Mouse (Mus musculus): ENCODE results near the gene Lgr4. TPM values are rescaled to one million over a fixed set of nuclear protein-coding genes. Genes with fewer than 3 reads are reported as not detected.

Lgr4 gene
- polyA plus RNA-seq, 1 experiment from 2014 or later: 21.1 TPM

DNA sequence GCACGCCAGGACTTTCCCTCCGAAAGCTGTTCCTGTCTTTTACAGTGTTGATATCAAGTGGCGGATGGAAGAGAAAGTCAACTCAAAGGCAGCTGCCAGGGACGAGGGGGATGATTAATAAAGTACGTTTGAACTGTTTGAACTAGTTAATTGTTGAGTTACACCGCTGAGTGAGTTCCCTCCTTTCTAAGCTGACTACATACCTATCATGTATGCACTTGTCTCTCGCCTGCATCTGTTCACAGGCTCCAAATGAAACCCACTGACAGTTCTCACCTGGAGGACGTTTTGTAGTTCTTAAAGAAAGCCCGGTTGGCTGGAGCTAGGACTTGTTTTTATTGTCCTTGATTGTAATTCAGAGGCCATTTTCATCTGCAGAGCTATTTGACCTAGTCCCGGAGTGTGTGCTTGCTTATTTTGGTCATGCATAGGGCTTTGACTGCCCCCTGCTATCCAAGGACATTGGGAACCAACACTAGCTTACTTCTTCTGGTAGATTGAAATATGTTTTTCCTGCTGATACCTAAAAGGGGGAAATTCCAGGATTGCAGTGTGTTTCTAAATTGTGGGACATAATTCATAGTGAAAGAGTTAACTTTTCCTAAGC, 52.6 kb downstream of the Lgr4 start:
- Histone ChIP-seq H3K9me3 (no peaks in the 10 kb centered on the region), H3K9ac (no peak overlapping the region), H3K27me3 (no peaks in the 10 kb centered on the region), H3K36me3 (peaks cover 8% of the 10 kb centered on the region), H3K4me2 (replicated peaks) (no peak overlapping the region), H3K4me1 (peaks cover 37% of the 10 kb centered on the region), H3K4me3 (no peak overlapping the region), H3K27ac (0 out of 2 replicates have a peak overlapping the region, but pooled peaks have one; percentile 39)
- no peak for ATAC-seq (ENCODE audit: low FRiP score, low read depth)
- WGBS: 47% methylated on average over 10 of the region's 10 CpGs

DNA sequence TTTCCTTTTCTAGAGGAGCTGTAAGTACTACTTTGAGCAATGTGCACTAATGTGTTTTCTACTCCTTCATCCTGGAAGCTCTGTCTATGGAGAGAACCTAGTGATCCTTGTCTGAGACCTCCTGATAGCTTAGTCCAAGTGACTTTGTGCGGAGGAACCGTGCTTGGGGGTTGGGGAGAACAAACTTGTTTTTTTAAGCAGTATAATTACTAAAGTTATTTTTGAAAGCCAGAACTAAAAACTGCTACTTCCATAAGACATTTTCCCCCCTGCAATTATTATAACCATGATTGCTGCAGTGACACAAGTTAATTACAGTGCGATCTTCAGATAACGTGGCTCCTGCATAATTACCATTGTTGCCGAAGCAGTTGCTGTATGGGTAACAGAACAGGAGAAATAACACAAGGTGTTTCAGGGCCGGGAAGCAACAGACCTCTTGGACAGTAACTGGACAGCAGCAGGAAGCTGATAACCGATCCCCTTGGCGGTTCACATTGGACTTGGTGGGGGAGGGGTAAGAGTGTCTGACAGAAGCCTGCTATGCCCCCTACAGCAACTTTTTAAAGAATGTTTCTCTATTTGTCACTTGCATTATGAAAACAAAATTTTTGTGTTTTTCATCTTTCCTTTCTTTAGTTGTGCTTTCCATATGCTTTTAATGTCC, 53.4 kb downstream of the Lgr4 start:
- H3K36me3 ChIP-seq: peaks cover 14% of the 10 kb centered on the region
- no peak overlapping the region for H3K4me3 ChIP-seq
- no peak overlapping the region for H3K27ac ChIP-seq
- peaks cover 37% of the 10 kb centered on the region for H3K4me1 ChIP-seq
- no peak overlapping the region for H3K4me2 ChIP-seq (replicated peaks)
- H3K9ac ChIP-seq: no peak overlapping the region
- H3K27me3 ChIP-seq: no peaks in the 10 kb centered on the region
- WGBS: 64% methylated on average over 8 of the region's 8 CpGs
- H3K9me3 ChIP-seq: no peaks in the 10 kb centered on the region
- no peak for ATAC-seq (ENCODE audit: low FRiP score, low read depth)

- WGBS: 70% methylated on average over 2 of the region's 2 CpGs
- Histone ChIP-seq H3K9me3 (no peaks in the 10 kb centered on the region), H3K4me2 (replicated peaks) (no peak overlapping the region), H3K9ac (no peak overlapping the region), H3K27me3 (no peaks in the 10 kb centered on the region), H3K4me3 (no peak overlapping the region), H3K27ac (no peak overlapping the region), H3K36me3 (peaks cover 15% of the 10 kb centered on the region), H3K4me1 (peaks cover 37% of the 10 kb centered on the region)
- ATAC-seq (ENCODE audit: low FRiP score, low read depth): no peak
These were observed 54.9 kb downstream of the Lgr4 start for GRCm38 (mm10) chr2:109972310-109972709.

DNA sequence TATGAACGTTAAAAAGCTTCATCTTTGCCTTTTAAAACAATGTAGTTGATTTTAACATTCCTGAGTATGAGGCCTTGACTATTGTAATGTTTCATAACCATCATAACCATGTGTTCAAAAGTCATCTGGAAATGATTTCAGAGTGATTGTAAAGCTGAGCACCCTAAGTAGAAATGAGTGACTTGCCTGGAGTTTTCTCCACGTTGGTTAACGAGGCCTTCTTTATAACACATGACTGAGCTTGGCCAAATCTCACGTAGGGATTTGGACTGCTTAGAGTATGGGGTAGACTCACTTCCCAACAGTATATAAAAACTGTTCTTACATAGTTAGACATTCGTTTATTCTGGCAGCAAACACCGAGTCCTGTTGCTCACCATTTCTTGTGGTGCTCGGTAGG, 55.5 kb downstream of the Lgr4 start:
- Histone ChIP-seq H3K27me3 (no peaks in the 10 kb centered on the region), H3K4me3 (no peak overlapping the region), H3K4me2 (replicated peaks) (0 out of 2 replicates have a peak overlapping the region, but pooled peaks have one; percentile 7), H3K27ac (no peak overlapping the region), H3K4me1 (peaks cover 37% of the 10 kb centered on the region), H3K36me3 (peaks cover 15% of the 10 kb centered on the region), H3K9me3 (no peaks in the 10 kb centered on the region), H3K9ac (no peak overlapping the region)
- 32% methylated on average over 7 of the region's 7 CpGs for WGBS
- ATAC-seq (ENCODE audit: low FRiP score, low read depth): peak; percentile 86

DNA sequence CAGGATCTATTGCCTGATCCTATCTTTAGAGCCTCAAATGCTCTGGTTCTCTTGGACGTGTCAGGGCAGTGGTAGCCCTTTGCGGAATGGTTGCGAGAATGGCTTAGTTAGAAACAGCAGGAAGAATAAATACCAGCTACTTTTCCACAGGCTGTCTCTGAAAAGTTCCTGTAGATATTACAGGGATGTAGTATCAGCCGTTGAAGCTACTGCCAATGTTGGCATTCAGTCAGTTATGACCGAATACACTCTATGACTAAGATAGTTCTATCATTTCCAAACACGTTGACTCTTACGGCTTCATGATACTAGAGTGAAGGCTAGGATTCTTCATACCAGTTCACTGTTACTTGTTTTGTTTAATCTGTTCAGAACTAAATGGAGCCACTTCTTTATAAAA, 57.4 kb downstream of the Lgr4 start:
- WGBS: 95% methylated on average over 7 of the region's 7 CpGs
- Histone ChIP-seq H3K9me3 (no peaks in the 10 kb centered on the region), H3K27ac (no peak overlapping the region), H3K4me1 (peaks cover 32% of the 10 kb centered on the region), H3K9ac (no peak overlapping the region), H3K27me3 (no peaks in the 10 kb centered on the region), H3K4me3 (no peak overlapping the region), H3K36me3 (peaks cover 15% of the 10 kb centered on the region), H3K4me2 (replicated peaks) (no peak overlapping the region)
- ATAC-seq (ENCODE audit: low FRiP score, low read depth): no peak

DNA sequence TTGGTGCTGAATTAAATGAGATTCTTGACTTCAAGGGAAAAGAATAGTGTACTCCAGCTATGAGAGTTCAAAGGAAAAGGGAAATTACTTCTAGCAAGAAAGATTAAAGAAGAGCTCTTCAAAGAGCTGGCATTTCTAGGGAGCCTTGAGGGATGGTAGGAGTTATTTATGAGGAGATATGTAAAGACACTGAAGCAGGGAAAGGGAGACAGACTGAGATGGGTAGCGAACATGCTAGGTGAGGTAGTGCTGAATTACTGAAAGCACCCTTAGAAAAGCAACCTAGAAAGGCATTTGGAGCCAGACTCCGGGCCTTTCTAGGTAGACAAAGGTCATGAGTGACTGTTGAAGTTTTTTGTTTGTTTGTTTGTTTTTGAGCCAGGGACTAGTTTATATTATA, 58.7 kb downstream of the Lgr4 start:
- no peak for ATAC-seq (ENCODE audit: low FRiP score, low read depth)
- H3K27me3 ChIP-seq: no peaks in the 10 kb centered on the region
- 81% methylated on average over 2 of the region's 2 CpGs for WGBS
- H3K4me2 ChIP-seq (replicated peaks): no peak overlapping the region
- no peaks in the 10 kb centered on the region for H3K9me3 ChIP-seq
- no peak overlapping the region for H3K9ac ChIP-seq
- H3K4me1 ChIP-seq: peaks cover 27% of the 10 kb centered on the region
- peaks cover 10% of the 10 kb centered on the region for H3K36me3 ChIP-seq
- no peak overlapping the region for H3K27ac ChIP-seq
- H3K4me3 ChIP-seq: no peak overlapping the region

- 86% methylated on average over 6 of the region's 6 CpGs for WGBS
- Histone ChIP-seq H3K9me3 (no peaks in the 10 kb centered on the region), H3K4me3 (no peak overlapping the region)
These were observed 59.9 kb downstream of the Lgr4 start for GRCm38 (mm10) chr2:109977322-109977721.

GRCm38 (mm10) chr2:109979209-109979608, 61.8 kb downstream of the Lgr4 start:
- ATAC-seq (ENCODE audit: low FRiP score, low read depth): no peak
- H3K9ac ChIP-seq: no peak overlapping the region

More at GRCm38 (mm10) chr2:109977322-109977721, 59.9 kb downstream of the Lgr4 start:
- H3K4me2 ChIP-seq (replicated peaks): no peak overlapping the region
- ATAC-seq (ENCODE audit: low FRiP score, low read depth): no peak
- H3K27me3 ChIP-seq: no peaks in the 10 kb centered on the region
- peaks cover 27% of the 10 kb centered on the region for H3K4me1 ChIP-seq
- peaks cover 13% of the 10 kb centered on the region for H3K36me3 ChIP-seq
- H3K9ac ChIP-seq: no peak overlapping the region
- no peak overlapping the region for H3K27ac ChIP-seq

GRCm38 (mm10) chr2:109983435-109983834, 66.0 kb downstream of the Lgr4 start:
- Histone ChIP-seq H3K9me3 (no peaks in the 10 kb centered on the region), H3K27ac (no peak overlapping the region), H3K36me3 (peaks cover 10% of the 10 kb centered on the region; the same call in 1 of the 2 replicates), H3K4me2 (replicated peaks) (no peak overlapping the region), H3K4me3 (no peak overlapping the region), H3K9ac (no peak overlapping the region), H3K27me3 (no peaks in the 10 kb centered on the region), H3K4me1 (peaks cover 58% of the 10 kb centered on the region)
- 88% methylated on average over 6 of the region's 6 CpGs for WGBS
- no peak for ATAC-seq (ENCODE audit: low FRiP score, low read depth)

More at GRCm38 (mm10) chr2:109979209-109979608, 61.8 kb downstream of the Lgr4 start:
- peaks cover 20% of the 10 kb centered on the region for H3K36me3 ChIP-seq
- no peak overlapping the region for H3K4me3 ChIP-seq
- H3K4me2 ChIP-seq (replicated peaks): no peak overlapping the region
- no peaks in the 10 kb centered on the region for H3K27me3 ChIP-seq
- no peak overlapping the region for H3K27ac ChIP-seq
- H3K9me3 ChIP-seq: no peaks in the 10 kb centered on the region
- H3K4me1 ChIP-seq: peaks cover 18% of the 10 kb centered on the region

DNA sequence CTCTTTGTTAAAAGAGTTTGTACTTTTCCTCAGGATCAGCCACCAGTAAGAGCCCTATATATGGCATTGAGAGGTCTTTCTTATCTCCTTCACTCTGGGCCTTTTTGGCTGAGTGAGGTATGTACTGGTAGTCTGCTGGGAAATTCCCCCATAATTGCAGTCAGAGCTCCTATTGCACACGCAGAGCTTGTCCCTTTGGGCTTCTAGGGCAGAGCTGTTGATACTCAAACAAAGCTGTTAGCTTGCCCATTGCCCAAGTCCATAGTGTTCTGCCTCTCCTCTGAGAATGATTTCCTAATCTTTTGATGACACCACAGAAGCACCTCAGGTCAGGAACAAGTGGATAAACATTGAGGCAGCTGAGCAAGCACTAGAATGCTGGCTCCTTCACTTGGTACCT, 67.5 kb downstream of the Lgr4 start:
- H3K4me3 ChIP-seq: no peak overlapping the region
- H3K27me3 ChIP-seq: no peaks in the 10 kb centered on the region
- H3K4me1 ChIP-seq: peaks cover 64% of the 10 kb centered on the region
- H3K9me3 ChIP-seq: no peaks in the 10 kb centered on the region
- no peak for ATAC-seq (ENCODE audit: low FRiP score, low read depth)
- WGBS: 36% methylated on average over 1 of the region's 1 CpGs
- H3K36me3 ChIP-seq: peaks cover 10% of the 10 kb centered on the region; the same call in 1 of the 2 replicates
- H3K9ac ChIP-seq: no peak overlapping the region
- peak overlapping the region; percentile 63; the same call in 1 of the 2 replicates for H3K27ac ChIP-seq
- no peak overlapping the region for H3K4me2 ChIP-seq (replicated peaks)

DNA sequence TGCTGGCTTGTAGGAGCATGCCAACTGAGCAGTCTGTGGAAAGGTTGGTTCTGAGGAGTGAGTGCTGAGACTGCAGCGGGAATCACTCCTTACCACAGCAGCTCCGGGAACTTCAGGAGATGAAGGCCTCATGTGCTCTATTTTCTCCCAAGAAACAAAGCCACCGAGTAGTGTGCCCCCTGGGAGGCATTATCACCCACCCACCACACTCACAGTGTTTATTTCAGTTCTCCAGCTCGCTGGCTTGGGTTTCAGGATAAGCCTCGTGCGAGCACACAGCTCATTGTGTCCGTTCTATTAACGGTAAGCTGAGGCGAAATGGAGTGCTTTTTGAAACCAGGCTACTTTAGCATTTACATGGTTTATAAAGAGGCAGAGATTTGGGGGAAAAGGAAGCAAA, 68.1 kb downstream of the Lgr4 start:
- Histone ChIP-seq H3K9ac (no peak overlapping the region), H3K4me3 (no peak overlapping the region), H3K4me1 (peaks cover 66% of the 10 kb centered on the region), H3K9me3 (no peaks in the 10 kb centered on the region), H3K4me2 (replicated peaks) (no peak overlapping the region), H3K27ac (peak overlapping the region; percentile 63), H3K36me3 (peaks cover 13% of the 10 kb centered on the region; the same call in 1 of the 2 replicates), H3K27me3 (no peaks in the 10 kb centered on the region)
- 0 out of 2 replicates have a peak, but pooled peaks have one; percentile 15 for ATAC-seq (ENCODE audit: low FRiP score, low read depth)
- WGBS: 49% methylated on average over 9 of the region's 9 CpGs

DNA sequence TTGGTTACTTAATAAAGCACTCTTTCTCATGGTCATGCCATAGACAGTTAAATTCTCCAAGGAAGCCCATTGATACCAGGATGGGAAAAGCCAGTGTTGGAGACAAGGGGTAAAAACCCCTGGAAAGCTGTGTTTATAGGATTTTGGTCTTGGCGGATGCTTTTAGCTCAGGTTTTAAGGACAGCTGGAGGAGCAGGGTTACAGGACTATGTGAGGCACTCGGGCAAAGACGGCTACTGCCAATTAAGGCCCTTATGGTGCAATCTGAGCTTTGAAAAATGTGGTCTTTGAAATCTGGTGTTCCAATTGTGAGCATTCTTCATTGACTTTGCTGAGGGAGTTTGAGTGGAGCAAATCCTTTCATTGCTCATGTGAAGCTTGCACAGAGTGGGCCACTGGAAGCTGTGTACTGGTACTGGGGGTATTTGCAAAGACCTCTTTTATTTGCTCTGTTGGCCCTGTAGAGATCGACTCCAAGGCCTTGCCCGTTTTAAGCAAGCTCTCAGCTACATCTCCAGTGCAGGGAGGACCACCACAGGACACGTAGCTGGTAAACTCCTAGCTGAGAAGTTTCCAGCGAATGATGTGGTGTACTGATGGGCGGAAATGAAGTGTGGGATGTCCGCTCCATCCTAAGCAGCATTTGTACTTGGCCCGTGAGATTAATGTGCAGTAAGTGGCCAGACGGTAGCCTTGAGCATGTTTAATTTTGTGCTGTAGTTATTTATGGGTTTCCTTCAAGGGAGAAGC, 68.8 kb downstream of the Lgr4 start:
- H3K9ac ChIP-seq: no peak overlapping the region
- no peaks in the 10 kb centered on the region for H3K27me3 ChIP-seq
- 53% methylated on average over 11 of the region's 11 CpGs for WGBS
- H3K4me2 ChIP-seq (replicated peaks): no peak overlapping the region
- ATAC-seq (ENCODE audit: low FRiP score, low read depth): no peak
- H3K9me3 ChIP-seq: no peaks in the 10 kb centered on the region
- peaks cover 13% of the 10 kb centered on the region; the same call in 1 of the 2 replicates for H3K36me3 ChIP-seq
- H3K27ac ChIP-seq: no peak overlapping the region
- no peak overlapping the region for H3K4me3 ChIP-seq
- H3K4me1 ChIP-seq: peaks cover 71% of the 10 kb centered on the region
